Mouse (Mus musculus) forebrain, embryonic 16.5 days (tissue): ENCODE results near the gene Plekhm1. TPM values are rescaled to one million over a fixed set of nuclear protein-coding genes. Genes with fewer than 3 reads are reported as not detected.
A peak's percentile ranks its signal among the peaks of the same experiment; 100 is the strongest.

Experiments
- ATAC-seq: fragments of 200-750 bp; cut with Nextera tagmentation; 2 replicates; pipeline ENCODE4 v1.8.0; 2017; ENCODE audit warnings: mild to moderate bottlenecking, moderate library complexity
- H3K27ac ChIP-seq: fragments of 300-500 bp; sonication (generic); 2 replicates; pipeline ENCODE4 v1.5.1; 2014; ENCODE audit warnings: low read length, control low read depth
- H3K27me3 ChIP-seq: fragments of 300-500 bp; sonication (generic); replicated peaks from 2 replicates; pipeline ENCODE4 v1.6.1; 2014; ENCODE audit warnings: low read length; ENCODE audit not compliant: control insufficient read depth, insufficient read depth
- H3K36me3 ChIP-seq: fragments of 300-500 bp; sonication (generic); 2 replicates; pipeline ENCODE4 v1.6.1; 2014; ENCODE audit not compliant: control insufficient read depth, insufficient read depth
- H3K4me1 ChIP-seq: fragments of 300-500 bp; sonication (generic); replicated peaks from 2 replicates; pipeline ENCODE4 v1.6.1; 2014; ENCODE audit warnings: low read length; ENCODE audit not compliant: control insufficient read depth, insufficient read depth
- H3K4me2 ChIP-seq: fragments of 300-500 bp; sonication (generic); 2 replicates; pipeline ENCODE4 v1.6.1; 2014; ENCODE audit warnings: mild to moderate bottlenecking, low read length, control low read depth
- H3K4me3 ChIP-seq: fragments of 300-500 bp; sonication (generic); replicated peaks from 2 replicates; pipeline ENCODE4 v1.5.1; 2014; ENCODE audit warnings: mild to moderate bottlenecking, low read length, control low read depth
- H3K9ac ChIP-seq: fragments of 300-500 bp; sonication (generic); replicated peaks from 2 replicates; pipeline ENCODE4 v1.6.1; 2014; ENCODE audit warnings: low read depth, low read length, control low read depth
- H3K9me3 ChIP-seq: fragments of 300-500 bp; sonication (generic); 2 replicates; pipeline ENCODE4 v1.6.1; 2016; ENCODE audit warnings: low read length; ENCODE audit not compliant: control insufficient read depth
- WGBS: fragments of 180-500 bp; shearing (Covaris S2); extraction: QIAGEN DNeasy Blood & Tissue Kit; methylation state at CpG from one replicate; pipeline ENCODE4 v1.1.7; 2014; 5-methylcytosine and 5-hydroxymethylcytosine counted together
- polyA plus RNA-seq: library from polyadenylated mRNA; unstranded; fragments of >200 nt; fragmentation: Nextera tagmentation; extraction: Ambion mirVana; gene quantifications from 2 replicates; pipeline ENCODE4 v1.2.1, GENCODE M21; 2015

Gene Plekhm1
- polyA plus RNA-seq, 1 experiment from 2014 or later = 11.3 TPM

GRCm38 (mm10) chr11:103360661-103361081 is 51.8 kb downstream of the Plekhm1 start:
- Histone ChIP-seq H3K4me2 (peak overlapping the region; percentile 66), H3K4me1 (peaks cover 34% of the 10 kb centered on the region), H3K9ac (peak overlapping the region; percentile 57), H3K27ac (no peak overlapping the region), H3K4me3 (peak overlapping the region; percentile 50), H3K36me3 (no peaks in the 10 kb centered on the region), H3K9me3 (no peaks in the 10 kb centered on the region), H3K27me3 (peaks cover 52% of the 10 kb centered on the region)
- ATAC-seq = no peak
- WGBS = 3% methylated on average over 47 of the region's 48 CpGs

- Histone ChIP-seq H3K9me3 (no peaks in the 10 kb centered on the region), H3K4me1 (peaks cover 34% of the 10 kb centered on the region)
Measured at GRCm38 (mm10) chr11:103359841-103360641, 52.4 kb downstream of the Plekhm1 start.

GRCm38 (mm10) chr11:103359122-103359521 is 53.4 kb downstream of the Plekhm1 start:
- Histone ChIP-seq H3K36me3 (no peaks in the 10 kb centered on the region), H3K4me2 (peak overlapping the region; percentile 20), H3K27ac (no peak overlapping the region), H3K4me1 (peaks cover 34% of the 10 kb centered on the region), H3K4me3 (no peak overlapping the region), H3K27me3 (peaks cover 48% of the 10 kb centered on the region), H3K9ac (no peak overlapping the region; the same call in 1 of the 2 replicates), H3K9me3 (no peaks in the 10 kb centered on the region)
- ATAC-seq = peak; percentile 37
- WGBS = 1% methylated on average over 22 of the region's 22 CpGs

More at GRCm38 (mm10) chr11:103359841-103360641, 52.4 kb downstream of the Plekhm1 start:
- Histone ChIP-seq H3K36me3 (no peaks in the 10 kb centered on the region), H3K9ac (peak overlapping the region; percentile 57), H3K4me3 (peak overlapping the region; percentile 50), H3K4me2 (peak overlapping the region; percentile 66), H3K27ac (no peak overlapping the region), H3K27me3 (peaks cover 52% of the 10 kb centered on the region)
- under 1% methylated on average over 60 of the region's 60 CpGs for WGBS
- peak; percentile 70 for ATAC-seq

GRCm38 (mm10) chr11:103358316-103358715 is 54.2 kb downstream of the Plekhm1 start:
- 39% methylated on average over 4 of the region's 4 CpGs for WGBS
- H3K9ac ChIP-seq = no peak overlapping the region

GRCm38 (mm10) chr11:103357710-103358109 is 54.8 kb downstream of the Plekhm1 start:
- Histone ChIP-seq H3K9me3 (no peaks in the 10 kb centered on the region), H3K9ac (no peak overlapping the region), H3K4me2 (no peak overlapping the region), H3K27ac (no peak overlapping the region), H3K27me3 (peaks cover 34% of the 10 kb centered on the region), H3K36me3 (no peaks in the 10 kb centered on the region), H3K4me3 (no peak overlapping the region), H3K4me1 (peaks cover 26% of the 10 kb centered on the region)
- no peak for ATAC-seq
- WGBS = 94% methylated on average over 10 of the region's 10 CpGs

More at GRCm38 (mm10) chr11:103358316-103358715, 54.2 kb downstream of the Plekhm1 start:
- Histone ChIP-seq H3K27ac (no peak overlapping the region), H3K4me1 (peaks cover 32% of the 10 kb centered on the region), H3K4me3 (no peak overlapping the region), H3K4me2 (no peak overlapping the region), H3K27me3 (peaks cover 40% of the 10 kb centered on the region), H3K36me3 (no peaks in the 10 kb centered on the region), H3K9me3 (no peaks in the 10 kb centered on the region)
- ATAC-seq = no peak

- Histone ChIP-seq H3K4me2 (no peak overlapping the region), H3K4me3 (no peak overlapping the region), H3K9ac (no peak overlapping the region), H3K9me3 (no peaks in the 10 kb centered on the region), H3K4me1 (peaks cover 20% of the 10 kb centered on the region), H3K36me3 (no peaks in the 10 kb centered on the region), H3K27me3 (peaks cover 28% of the 10 kb centered on the region), H3K27ac (no peak overlapping the region)
- WGBS = 87% methylated on average over 16 of the region's 16 CpGs
- ATAC-seq = no peak
Measured at GRCm38 (mm10) chr11:103356938-103357670, 55.4 kb downstream of the Plekhm1 start.

- H3K27ac ChIP-seq = no peak overlapping the region
- no peaks in the 10 kb centered on the region for H3K36me3 ChIP-seq
- H3K4me3 ChIP-seq = no peak overlapping the region
- H3K9ac ChIP-seq = no peak overlapping the region
- no peak for ATAC-seq
- H3K9me3 ChIP-seq = no peaks in the 10 kb centered on the region
- no peak overlapping the region for H3K4me2 ChIP-seq
- peaks cover 19% of the 10 kb centered on the region for H3K27me3 ChIP-seq
- peaks cover 20% of the 10 kb centered on the region for H3K4me1 ChIP-seq
- 35% methylated on average over 11 of the region's 11 CpGs for WGBS
Measured at GRCm38 (mm10) chr11:103356032-103356571, 56.4 kb downstream of the Plekhm1 start.

GRCm38 (mm10) chr11:103355251-103355650 is 57.2 kb downstream of the Plekhm1 start:
- no peak overlapping the region for H3K9ac ChIP-seq
- H3K9me3 ChIP-seq = no peaks in the 10 kb centered on the region
- H3K36me3 ChIP-seq = no peaks in the 10 kb centered on the region
- peaks cover 15% of the 10 kb centered on the region for H3K4me1 ChIP-seq
- H3K27ac ChIP-seq = no peak overlapping the region
- ATAC-seq = no peak
- no peak overlapping the region for H3K4me3 ChIP-seq
- H3K27me3 ChIP-seq = peaks cover 15% of the 10 kb centered on the region
- no peak overlapping the region for H3K4me2 ChIP-seq
- WGBS = 8% methylated on average over 11 of the region's 11 CpGs

- 86% methylated on average over 3 of the region's 3 CpGs for WGBS
- Histone ChIP-seq H3K27me3 (peaks cover 5% of the 10 kb centered on the region), H3K4me3 (no peak overlapping the region), H3K9ac (no peak overlapping the region), H3K4me2 (no peak overlapping the region), H3K27ac (no peak overlapping the region), H3K36me3 (no peaks in the 10 kb centered on the region), H3K9me3 (no peaks in the 10 kb centered on the region), H3K4me1 (0 out of 2 replicates have a peak, but pooled peaks cover 5% of the 10 kb centered on the region)
- no peak for ATAC-seq
Measured at GRCm38 (mm10) chr11:103354033-103354432, 58.5 kb downstream of the Plekhm1 start.
